Mouse (Mus musculus) embryonic facial prominence, embryonic 13.5 days (tissue): ENCODE results near the gene Bcl2l13. TPM values are rescaled to one million over a fixed set of nuclear protein-coding genes. Genes with fewer than 3 reads are reported as not detected.

Experiments
- ATAC-seq: fragments of 200-750 bp; cut with Nextera tagmentation; 2 replicates; pipeline ENCODE4 v1.8.0; 2017; ENCODE audit warnings: low read depth; ENCODE audit not compliant: insufficient number of reproducible peaks, insufficient read depth, low FRiP score, low TSS enrichment
- H3K27ac ChIP-seq: fragments of 300-500 bp; sonication (generic); 2 replicates; pipeline ENCODE4 v1.5.1; 2015; ENCODE audit warnings: moderate library complexity, mild to moderate bottlenecking, inconsistent platforms
- H3K27me3 ChIP-seq: fragments of 300-500 bp; sonication (generic); 2 replicates; pipeline ENCODE4 v1.6.1; 2015; ENCODE audit warnings: mild to moderate bottlenecking, inconsistent platforms
- H3K36me3 ChIP-seq: fragments of 300-500 bp; sonication (generic); 2 replicates; pipeline ENCODE4 v1.6.1; 2015; ENCODE audit warnings: mild to moderate bottlenecking, inconsistent platforms
- H3K4me1 ChIP-seq: fragments of 300-500 bp; sonication (generic); 2 replicates; pipeline ENCODE4 v1.6.1; 2015; ENCODE audit warnings: inconsistent platforms
- H3K4me2 ChIP-seq: fragments of 300-500 bp; sonication (generic); 2 replicates; pipeline ENCODE4 v1.6.1; 2015; ENCODE audit warnings: moderate library complexity, mild to moderate bottlenecking, inconsistent platforms
- H3K4me3 ChIP-seq: fragments of 300-500 bp; sonication (generic); 2 replicates; pipeline ENCODE4 v1.5.1; 2015; ENCODE audit warnings: mild to moderate bottlenecking, inconsistent platforms
- H3K9ac ChIP-seq: fragments of 300-500 bp; sonication (generic); 2 replicates; pipeline ENCODE4 v1.6.1; 2015; ENCODE audit warnings: mild to moderate bottlenecking, inconsistent platforms
- H3K9me3 ChIP-seq: fragments of 300-500 bp; sonication (generic); 2 replicates; pipeline ENCODE4 v1.6.1; 2016; ENCODE audit warnings: inconsistent platforms
- WGBS: fragments of 180-500 bp; shearing (Covaris S2); methylation state at CpG from one replicate; pipeline ENCODE4 v1.1.7; 2015; ENCODE audit warnings: mixed read lengths; 5-methylcytosine and 5-hydroxymethylcytosine counted together
- polyA plus RNA-seq: library from polyadenylated mRNA; unstranded; fragments of >200 nt; fragmentation: Nextera tagmentation; extraction: Ambion mirVana; gene quantifications from 2 replicates; pipeline ENCODE4 v1.2.1, GENCODE M21; 2015

The Bcl2l13 gene
- polyA plus RNA-seq = 26.5 and 27.7 TPM in 2 replicates

DNA sequence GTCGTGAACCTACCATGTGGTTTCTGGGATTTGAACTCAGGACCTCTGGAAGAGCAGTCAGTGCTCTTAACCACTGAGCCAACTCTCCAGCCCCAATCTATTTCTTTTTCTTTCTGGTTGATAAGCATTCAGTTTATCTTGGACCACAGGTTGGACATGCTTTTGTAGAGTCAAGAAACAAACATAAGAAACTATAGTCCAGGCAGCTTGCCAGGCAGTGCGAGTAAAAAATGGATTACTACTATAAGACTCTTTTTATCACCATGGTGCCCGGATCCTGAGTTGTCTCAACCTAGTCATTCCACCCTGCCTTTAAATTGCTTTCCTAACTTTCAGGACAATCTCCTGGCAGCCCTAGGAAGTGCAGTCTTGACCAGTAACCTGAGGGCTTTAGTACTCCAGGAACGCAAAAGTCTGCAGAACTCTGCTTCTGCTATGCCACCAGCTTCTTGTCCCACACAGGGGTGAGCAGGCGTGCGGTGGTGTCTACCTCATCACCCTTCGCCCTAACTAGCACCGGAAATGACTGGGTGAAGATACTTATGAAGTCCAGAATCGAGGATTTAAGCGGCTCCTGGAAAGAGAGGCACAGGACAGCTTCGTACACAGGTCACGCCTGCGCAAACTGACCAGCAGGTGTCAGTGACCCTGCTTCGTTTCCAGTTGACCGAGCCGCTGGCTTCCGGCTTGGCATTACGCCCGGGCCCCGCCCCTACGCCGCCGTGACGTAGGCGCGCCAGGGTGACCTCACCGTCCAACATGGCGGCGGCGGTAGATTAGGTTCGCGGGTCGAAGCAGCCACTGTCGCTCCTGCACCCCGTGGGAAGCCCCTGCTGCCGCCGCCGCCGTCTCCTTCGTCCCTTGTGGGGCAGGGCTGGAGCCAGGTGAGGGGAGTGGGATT lies at the start of gene Bcl2l13:
Gene Bcl2l13, plus strand, starts transcription at position 739 of the 901 bp plus-strand sequence.
- H3K4me3 ChIP-seq = peak within 1 kb of the TSS; percentile 87
- H3K4me2 ChIP-seq = peak within 1 kb of the TSS; percentile 71
- 4% methylated on average over 40 of the region's 40 CpGs for WGBS

DNA sequence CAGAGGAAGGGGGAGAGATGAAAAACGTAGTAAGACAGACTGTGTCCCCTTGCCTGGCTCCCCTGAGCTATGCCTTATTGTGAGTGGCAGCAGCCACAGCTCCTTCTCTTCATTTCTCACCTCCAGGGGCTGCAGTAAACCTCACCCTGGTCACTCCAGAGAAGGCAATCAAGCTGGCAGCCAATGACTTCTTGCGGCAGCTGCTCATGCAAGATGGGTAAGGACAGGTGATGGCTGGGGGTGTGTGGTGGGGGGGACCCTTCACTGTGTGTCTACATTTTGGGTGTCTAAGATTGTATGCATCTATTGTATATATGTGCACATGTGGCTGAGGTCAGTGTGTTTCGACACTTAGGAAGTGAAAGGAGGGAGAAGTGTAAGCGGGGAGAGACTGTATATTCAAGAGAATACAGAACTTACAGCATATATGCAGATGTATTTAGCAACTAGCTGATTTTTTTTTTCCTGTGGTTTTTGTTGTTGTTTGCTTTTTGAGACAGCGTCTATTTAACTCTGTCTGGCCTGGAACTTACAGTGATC lies 47.9 kb upstream of the Bcl2l13 start:
- Histone ChIP-seq H3K4me3 (no peak overlapping the region), H3K4me1 (0 out of 2 replicates have a peak, but pooled peaks cover 3% of the 10 kb centered on the region), H3K9me3 (no peaks in the 10 kb centered on the region), H3K27me3 (no peaks in the 10 kb centered on the region), H3K36me3 (peaks cover 16% of the 10 kb centered on the region), H3K9ac (no peak overlapping the region), H3K4me2 (no peak overlapping the region), H3K27ac (no peak overlapping the region)
- WGBS = 83% methylated on average over 5 of the region's 5 CpGs
- no peak for ATAC-seq

More for the DNA sequence above, at the start of gene Bcl2l13:
- Histone ChIP-seq H3K27ac (peak within 1 kb of the TSS; percentile 97), H3K4me1 (peaks cover 10% of the 10 kb centered on the region), H3K9me3 (no peaks in the 10 kb centered on the region), H3K9ac (peak within 1 kb of the TSS; percentile 95), H3K27me3 (no peaks in the 10 kb centered on the region), H3K36me3 (peaks cover 4% of the 10 kb centered on the region)
- ATAC-seq = peak; percentile 87

DNA sequence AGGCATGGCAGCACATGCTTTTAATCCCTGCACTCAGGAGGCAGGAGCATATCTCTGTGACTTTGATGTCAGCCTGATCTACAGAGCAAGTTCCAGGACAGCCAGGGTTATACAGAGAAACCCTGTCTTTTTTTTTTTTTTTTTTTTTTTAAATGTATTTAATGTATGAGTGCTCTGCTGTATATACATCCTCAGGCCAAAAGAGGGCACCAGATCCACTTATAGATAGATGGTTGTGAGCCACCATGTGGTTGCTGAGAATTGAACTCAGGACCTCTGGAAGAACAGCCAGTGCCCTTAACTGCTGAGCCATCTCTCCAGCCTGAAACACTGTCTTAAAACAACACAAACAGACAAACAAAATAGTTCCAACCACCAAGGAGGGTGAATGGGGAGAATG lies 47.1 kb upstream of the Bcl2l13 start:
- Histone ChIP-seq H3K4me2 (no peak overlapping the region), H3K4me1 (0 out of 2 replicates have a peak, but pooled peaks cover 3% of the 10 kb centered on the region), H3K27me3 (no peaks in the 10 kb centered on the region), H3K9ac (no peak overlapping the region), H3K27ac (no peak overlapping the region), H3K9me3 (no peaks in the 10 kb centered on the region), H3K4me3 (no peak overlapping the region), H3K36me3 (peaks cover 24% of the 10 kb centered on the region)
- ATAC-seq = no peak

DNA sequence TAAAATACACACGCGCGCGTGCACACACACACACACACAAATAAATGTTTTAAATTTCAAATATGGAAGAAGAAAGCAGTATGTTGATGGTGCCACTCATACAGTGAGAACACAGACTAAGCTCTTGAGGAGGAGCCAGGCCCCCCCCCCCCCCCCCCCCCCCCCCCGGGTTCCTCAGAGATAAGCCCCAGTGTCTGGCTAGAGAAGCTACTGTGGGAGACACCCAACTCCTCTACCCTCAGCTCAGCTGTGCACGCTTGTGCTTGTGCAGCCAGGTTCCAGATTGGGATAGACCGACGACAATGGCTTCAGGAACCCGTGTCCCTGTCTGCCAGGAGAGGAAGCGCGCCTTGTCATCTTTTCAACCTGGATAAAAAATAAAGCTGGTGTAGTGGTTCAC lies 45.9 kb upstream of the Bcl2l13 start:
- 0 out of 2 replicates have a peak, but pooled peaks cover 3% of the 10 kb centered on the region for H3K4me1 ChIP-seq
- H3K9ac ChIP-seq = no peak overlapping the region
- H3K36me3 ChIP-seq = peaks cover 36% of the 10 kb centered on the region
- H3K27ac ChIP-seq = no peak overlapping the region
- WGBS = 89% methylated on average over 10 of the region's 11 CpGs
- H3K4me2 ChIP-seq = no peak overlapping the region
- H3K27me3 ChIP-seq = no peaks in the 10 kb centered on the region
- no peak overlapping the region for H3K4me3 ChIP-seq
- no peak for ATAC-seq
- H3K9me3 ChIP-seq = no peaks in the 10 kb centered on the region

DNA sequence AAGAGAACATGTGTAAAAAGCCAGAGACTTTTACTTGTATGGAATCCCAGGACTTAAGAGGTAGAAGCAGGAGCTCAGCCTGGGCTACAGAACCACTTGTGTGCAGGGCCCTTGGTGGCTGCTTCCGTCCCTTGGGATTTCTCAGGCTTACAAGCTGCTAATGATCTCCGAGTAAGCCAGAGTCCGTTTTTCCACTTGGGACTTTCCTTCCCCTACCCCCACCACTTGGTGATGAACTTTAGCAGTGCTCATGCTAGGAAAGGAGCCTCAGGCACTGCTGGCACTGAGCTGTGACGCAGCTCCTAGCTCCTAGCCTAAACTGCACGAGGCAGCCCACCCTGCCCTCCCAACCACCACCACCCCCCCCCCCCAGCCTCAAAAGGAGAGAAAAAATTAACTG lies 45.3 kb upstream of the Bcl2l13 start:
- WGBS = 52% methylated on average over 5 of the region's 5 CpGs
- Histone ChIP-seq H3K36me3 (peaks cover 42% of the 10 kb centered on the region), H3K4me2 (no peak overlapping the region), H3K4me3 (no peak overlapping the region), H3K27ac (no peak overlapping the region), H3K27me3 (no peaks in the 10 kb centered on the region), H3K9ac (no peak overlapping the region), H3K9me3 (no peaks in the 10 kb centered on the region), H3K4me1 (no peaks in the 10 kb centered on the region)
- no peak for ATAC-seq

DNA sequence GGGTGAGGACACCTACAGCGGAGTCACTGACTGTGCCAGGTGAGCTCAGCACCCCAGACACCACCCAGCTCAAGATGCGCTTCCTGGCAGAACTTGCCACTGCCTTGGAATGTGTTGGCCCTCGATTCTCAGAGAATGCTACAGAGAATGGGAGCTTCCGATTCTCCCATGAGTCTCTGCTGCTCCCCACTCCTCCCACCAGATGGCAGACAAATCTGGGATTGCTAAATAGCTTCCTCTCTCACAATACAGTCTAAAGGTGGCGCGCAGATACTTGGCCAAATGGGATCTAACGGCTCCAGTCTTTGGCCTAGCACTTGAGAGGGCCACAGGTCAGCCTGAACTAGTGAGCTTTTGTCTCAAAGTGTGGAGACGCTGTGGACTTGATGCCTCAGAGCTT lies 43.1 kb upstream of the Bcl2l13 start:
- 84% methylated on average over 8 of the region's 8 CpGs for WGBS
- no peaks in the 10 kb centered on the region for H3K9me3 ChIP-seq
- no peak for ATAC-seq
- H3K9ac ChIP-seq = no peak overlapping the region
- H3K4me1 ChIP-seq = no peaks in the 10 kb centered on the region
- no peaks in the 10 kb centered on the region for H3K27me3 ChIP-seq
- no peak overlapping the region for H3K4me2 ChIP-seq
- no peak overlapping the region for H3K4me3 ChIP-seq
- no peak overlapping the region for H3K27ac ChIP-seq
- H3K36me3 ChIP-seq = peaks cover 64% of the 10 kb centered on the region

DNA sequence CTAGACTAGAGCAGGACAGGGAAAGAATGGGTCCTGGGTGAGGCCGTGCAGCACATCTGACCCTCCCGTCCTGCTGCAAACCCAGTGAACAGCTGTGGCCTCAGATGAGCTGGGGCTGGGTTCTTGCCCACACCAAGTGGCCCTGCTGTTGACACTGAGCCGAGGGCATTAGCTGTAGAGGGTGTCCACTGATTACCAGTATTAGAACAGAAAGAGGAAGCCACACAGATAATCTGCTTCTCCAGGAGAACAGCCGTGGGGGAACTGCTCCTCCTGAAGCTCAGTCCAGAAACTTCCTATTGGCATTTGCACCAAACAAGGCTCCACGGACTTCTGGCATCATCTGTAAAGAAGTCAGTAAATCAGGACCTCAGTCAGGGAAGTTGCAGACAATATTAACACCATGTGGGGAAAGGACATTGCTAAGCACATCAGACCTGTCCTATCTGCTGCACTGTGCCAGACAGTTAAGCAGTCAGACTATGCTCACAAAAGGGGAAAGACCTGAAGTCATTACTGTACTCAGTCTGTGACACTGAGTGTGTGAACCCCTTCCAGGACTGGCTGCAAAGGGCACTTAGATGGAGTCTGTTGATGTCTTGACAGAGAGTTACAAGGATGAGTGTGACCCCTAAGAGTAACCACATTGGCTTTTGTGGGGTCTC lies 40.5 kb upstream of the Bcl2l13 start:
- Histone ChIP-seq H3K36me3 (peaks cover 87% of the 10 kb centered on the region), H3K9me3 (no peaks in the 10 kb centered on the region), H3K4me1 (no peaks in the 10 kb centered on the region), H3K27ac (no peak overlapping the region), H3K4me2 (no peak overlapping the region), H3K27me3 (no peaks in the 10 kb centered on the region), H3K9ac (no peak overlapping the region), H3K4me3 (no peak overlapping the region)
- WGBS = 81% methylated on average over 5 of the region's 5 CpGs
- no peak for ATAC-seq

DNA sequence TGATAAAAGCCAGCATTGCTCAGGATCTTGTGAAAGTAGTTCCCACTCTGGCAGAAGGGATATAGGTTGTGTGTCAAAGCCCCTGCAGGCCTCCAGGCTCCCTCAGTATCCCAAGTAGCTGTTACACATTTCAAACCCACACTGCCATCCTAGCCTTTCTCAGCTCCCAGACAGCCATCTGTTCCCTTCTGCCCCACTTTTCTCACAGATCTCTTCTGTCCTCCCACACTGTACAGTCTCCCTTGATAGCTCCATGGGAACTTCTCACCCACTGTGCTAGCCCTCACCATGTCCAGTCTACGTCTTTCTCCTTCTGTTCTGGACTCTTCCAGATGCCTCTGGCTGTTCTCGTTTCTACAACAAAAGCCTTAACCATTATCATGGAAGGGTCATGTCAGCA lies 39.9 kb upstream of the Bcl2l13 start:
- H3K4me2 ChIP-seq = no peak overlapping the region
- 85% methylated on average over 2 of the region's 2 CpGs for WGBS
- H3K4me1 ChIP-seq = no peaks in the 10 kb centered on the region
- ATAC-seq = no peak
- no peak overlapping the region for H3K9ac ChIP-seq
- H3K4me3 ChIP-seq = no peak overlapping the region
- H3K27ac ChIP-seq = no peak overlapping the region
- peaks cover 92% of the 10 kb centered on the region for H3K36me3 ChIP-seq
- H3K9me3 ChIP-seq = no peaks in the 10 kb centered on the region
- no peaks in the 10 kb centered on the region for H3K27me3 ChIP-seq

DNA sequence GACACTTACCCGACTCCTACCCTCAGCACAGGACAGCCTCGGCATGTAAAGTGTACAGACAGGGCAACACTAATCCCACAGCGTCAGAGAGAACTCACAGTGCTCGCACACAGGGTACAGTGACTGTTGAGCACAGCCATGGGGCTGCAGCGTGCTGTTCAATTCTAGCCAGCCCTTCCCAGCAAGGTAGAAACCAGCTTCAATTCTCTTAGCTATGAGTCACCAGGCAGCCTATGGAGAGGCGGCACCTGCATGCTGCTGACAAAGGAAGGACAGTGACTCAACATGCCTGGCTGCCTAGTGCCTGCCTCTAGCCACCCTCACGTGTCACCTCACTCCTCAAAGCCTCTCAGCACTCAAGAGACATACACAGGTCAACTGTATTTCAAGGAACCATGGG lies 38.0 kb upstream of the Bcl2l13 start:
- no peak for ATAC-seq
- no peak overlapping the region for H3K4me2 ChIP-seq
- no peaks in the 10 kb centered on the region for H3K27me3 ChIP-seq
- H3K9me3 ChIP-seq = no peaks in the 10 kb centered on the region
- H3K9ac ChIP-seq = no peak overlapping the region
- peaks cover 97% of the 10 kb centered on the region for H3K36me3 ChIP-seq
- H3K27ac ChIP-seq = no peak overlapping the region
- no peak overlapping the region for H3K4me3 ChIP-seq
- no peaks in the 10 kb centered on the region for H3K4me1 ChIP-seq
- 87% methylated on average over 7 of the region's 7 CpGs for WGBS

DNA sequence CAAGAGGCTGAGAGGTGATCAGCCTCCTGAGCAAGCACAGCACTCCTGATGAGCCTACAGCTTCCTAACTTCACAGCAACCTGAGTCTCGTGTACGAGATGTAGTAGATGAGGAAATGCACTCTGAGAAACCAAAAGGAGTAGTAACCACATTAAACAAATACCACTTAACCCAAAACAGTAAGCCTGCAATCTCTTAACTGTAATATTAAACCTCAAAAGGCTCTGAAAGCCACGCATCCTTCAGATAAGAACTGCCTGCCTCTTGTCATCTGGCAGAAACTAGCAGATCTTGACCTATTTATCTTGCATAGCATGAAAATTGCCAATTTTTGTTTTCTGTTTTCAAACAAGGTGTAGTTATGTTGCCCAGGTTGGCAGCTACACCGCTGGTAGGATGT lies 37.1 kb upstream of the Bcl2l13 start:
- H3K4me2 ChIP-seq = no peak overlapping the region
- H3K27ac ChIP-seq = no peak overlapping the region
- H3K36me3 ChIP-seq = peaks cover 97% of the 10 kb centered on the region
- no peaks in the 10 kb centered on the region for H3K27me3 ChIP-seq
- H3K4me1 ChIP-seq = no peaks in the 10 kb centered on the region
- no peak overlapping the region for H3K9ac ChIP-seq
- 81% methylated on average over 4 of the region's 4 CpGs for WGBS
- no peak overlapping the region for H3K4me3 ChIP-seq
- ATAC-seq = no peak
- H3K9me3 ChIP-seq = no peaks in the 10 kb centered on the region

DNA sequence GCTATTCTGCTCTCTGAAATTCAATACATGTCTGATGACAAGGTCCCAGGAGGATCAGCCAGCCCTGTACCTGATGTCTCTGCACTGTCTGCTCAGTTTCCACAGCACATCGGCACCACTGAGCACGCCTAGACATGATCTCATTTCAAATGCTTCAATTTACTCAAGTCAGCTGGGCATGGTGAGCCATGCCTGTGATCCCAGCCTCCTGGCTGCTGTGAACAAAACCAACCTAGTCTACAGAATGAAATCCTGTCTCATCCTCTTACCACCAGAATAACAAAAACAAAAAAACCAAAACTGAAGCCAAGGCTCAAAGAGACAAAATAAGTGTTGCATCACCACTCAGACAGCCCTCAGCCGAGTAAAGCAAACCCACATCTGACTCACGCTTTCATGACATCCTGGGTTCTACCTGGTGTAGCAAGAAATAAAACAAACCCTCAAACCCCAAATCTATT lies 36.4 kb upstream of the Bcl2l13 start:
- ATAC-seq = peak; percentile 73; the same call in 1 of the 2 replicates
- no peak overlapping the region for H3K4me3 ChIP-seq
- H3K27ac ChIP-seq = peak overlapping the region; percentile 34; the same call in 1 of the 2 replicates
- H3K9me3 ChIP-seq = no peaks in the 10 kb centered on the region
- no peaks in the 10 kb centered on the region for H3K4me1 ChIP-seq
- no peak overlapping the region for H3K4me2 ChIP-seq
- 76% methylated on average over 4 of the region's 4 CpGs for WGBS
- H3K36me3 ChIP-seq = peaks cover 97% of the 10 kb centered on the region
- H3K27me3 ChIP-seq = no peaks in the 10 kb centered on the region
- H3K9ac ChIP-seq = no peak overlapping the region
